Mouse (Mus musculus): Measurements from ENCODE around the gene Znrf2.

The Znrf2 gene

GRCm38 (mm10) chr6:54925736-54926440 is 109.2 kb downstream of the Znrf2 start:
- DNase-seq, result no peak

DNA sequence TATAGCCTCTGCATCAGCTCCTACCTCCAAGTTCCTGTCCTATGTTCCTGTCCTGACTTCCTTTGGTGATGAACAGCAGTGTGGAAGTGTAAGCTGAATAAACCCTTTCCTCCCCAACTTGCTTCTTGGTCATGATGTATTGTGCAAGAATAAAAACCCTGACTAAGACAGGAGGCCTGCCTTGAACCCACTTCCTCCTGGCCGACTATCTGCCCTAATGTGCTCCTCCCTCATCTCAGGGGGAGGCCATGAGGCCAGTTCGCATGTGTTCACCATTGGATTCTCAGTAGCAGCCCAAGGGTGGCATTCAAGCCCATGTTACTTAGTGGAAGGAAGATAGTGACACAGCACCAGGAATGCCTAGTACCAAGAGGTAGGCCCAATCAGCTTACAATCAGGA is 110.2 kb downstream of the Znrf2 start:
- DNase-seq, result no peak

- no peak for DNase-seq
These were observed 111.2 kb downstream of the Znrf2 start for GRCm38 (mm10) chr6:54927946-54928345.

GRCm38 (mm10) chr6:54931641-54932040 is 114.9 kb downstream of the Znrf2 start:
- no peak for DNase-seq

DNA sequence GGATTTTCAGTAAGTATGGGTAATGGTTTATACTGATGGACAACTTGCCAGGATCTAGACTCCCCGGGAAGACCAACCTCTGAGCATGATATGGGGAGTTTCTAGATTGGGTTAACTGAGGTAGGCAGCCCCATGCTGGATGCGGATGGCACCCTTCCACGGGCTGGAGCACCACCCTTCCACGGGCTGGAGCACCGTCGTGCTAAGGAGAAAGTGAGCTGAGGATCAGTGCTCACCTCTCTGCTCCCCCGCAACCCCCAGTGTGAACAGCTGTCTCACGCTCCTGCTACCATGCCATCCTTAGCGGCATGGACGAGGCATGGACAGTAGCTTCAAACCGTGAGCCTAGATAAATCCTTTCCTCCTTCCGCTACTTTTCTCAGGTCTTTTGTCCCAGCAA is 115.8 kb downstream of the Znrf2 start:
- DNase-seq, result no peak

DNA sequence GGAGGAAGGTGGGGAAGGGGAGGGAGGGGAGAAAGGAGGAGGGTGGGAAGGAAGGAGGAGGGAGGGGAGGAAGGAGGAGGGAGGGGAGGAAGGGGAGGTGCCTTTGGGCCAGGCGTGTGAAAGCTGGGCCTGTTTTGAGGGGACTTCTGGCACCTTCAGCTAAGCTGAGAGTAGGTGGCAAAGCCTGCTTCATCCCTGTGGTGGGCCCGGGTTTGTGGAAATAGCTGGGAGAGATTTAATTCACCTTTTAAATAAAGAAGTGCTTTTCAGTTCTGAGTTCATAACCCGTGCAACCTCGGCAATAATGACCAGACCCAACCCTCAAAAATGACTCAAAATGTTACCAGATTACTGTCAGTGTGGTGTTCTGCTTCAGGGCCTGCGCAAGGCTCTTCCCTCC is 116.5 kb downstream of the Znrf2 start:
- DNase-seq, result no peak

DNA sequence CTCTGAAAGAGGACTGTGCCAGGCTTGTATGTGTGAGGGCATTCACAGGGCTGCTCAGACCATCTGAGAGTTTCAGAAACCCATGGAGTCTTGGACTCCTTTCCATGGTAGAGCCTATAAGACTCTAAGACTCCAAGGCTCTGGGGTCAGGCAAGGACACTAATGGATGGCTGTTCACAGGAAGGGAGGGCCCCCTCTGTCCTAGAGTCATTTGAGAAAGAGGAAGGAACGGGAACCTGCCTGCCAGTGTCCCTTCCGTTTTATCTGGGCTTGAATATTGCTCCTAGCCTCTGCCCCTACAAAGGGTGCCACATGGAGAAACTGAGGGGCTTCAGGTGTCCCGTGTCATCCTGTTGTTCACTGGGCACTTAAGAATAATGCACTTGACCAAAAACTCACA is 117.2 kb downstream of the Znrf2 start:
- peak; percentile 28 for DNase-seq

DNA sequence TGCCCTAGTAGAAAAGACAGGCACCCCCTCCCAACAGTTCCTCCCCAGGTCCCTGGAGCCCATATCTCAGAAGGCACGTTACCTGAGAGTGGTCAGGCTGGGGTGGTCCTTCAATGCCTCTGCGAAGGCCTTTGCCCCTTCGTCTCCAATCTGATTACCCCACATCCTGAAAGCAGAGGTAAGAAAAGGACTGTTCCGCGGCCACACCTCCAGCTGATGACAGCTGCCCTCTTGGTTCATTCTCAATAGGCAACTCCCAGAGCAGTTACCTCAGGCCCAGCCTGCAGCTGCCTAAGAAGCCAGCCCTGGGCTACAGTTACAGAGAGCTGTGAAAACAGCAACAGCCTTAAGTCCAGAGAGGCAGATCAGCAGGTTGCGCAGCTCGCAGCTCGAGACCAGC is 117.6 kb downstream of the Znrf2 start:
- DNase-seq, result no peak

DNA sequence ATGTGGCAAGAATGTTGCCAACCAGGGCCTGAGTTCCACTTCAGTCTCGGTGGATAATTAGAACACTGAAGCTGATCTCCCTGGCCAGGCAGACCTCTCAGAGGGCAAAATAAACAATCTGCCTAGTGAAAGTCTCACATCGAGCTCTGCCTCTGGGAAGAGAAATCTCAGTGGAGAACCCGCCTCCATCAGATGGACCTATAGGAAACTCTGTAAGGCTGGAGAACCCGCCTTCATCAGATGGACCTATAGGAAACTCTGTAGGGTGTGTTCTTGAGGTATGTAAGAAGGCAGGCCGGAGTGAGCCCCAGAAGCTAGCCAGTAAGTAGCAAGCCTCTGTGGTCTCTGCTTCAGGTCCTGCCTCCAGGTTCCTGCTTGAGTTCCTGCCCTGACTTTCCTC is 118.2 kb downstream of the Znrf2 start:
- DNase-seq, result no peak

- DNase-seq, result no peak
These were observed 119.8 kb downstream of the Znrf2 start for GRCm38 (mm10) chr6:54936496-54936895.

DNA sequence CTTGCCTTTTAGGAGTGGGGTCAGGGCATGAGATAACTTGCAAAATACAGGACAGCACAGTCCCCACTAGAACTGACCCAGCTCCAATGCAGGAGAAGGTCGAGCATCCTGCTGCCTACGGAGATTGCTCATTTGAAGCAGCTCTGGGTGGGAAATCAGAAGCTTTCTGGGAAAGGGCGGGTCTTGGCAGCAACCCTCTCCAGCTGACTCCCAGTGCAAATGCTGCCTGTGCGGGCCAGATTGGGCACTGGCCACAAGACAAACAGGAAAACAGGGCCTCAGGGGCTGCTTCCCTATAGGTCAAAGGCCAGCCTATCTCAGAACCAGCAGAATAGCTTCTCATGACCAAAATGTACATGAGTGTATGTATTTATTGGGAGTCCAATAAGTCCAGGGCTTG is 122.9 kb downstream of the Znrf2 start:
- peak; percentile 55 for DNase-seq

DNA sequence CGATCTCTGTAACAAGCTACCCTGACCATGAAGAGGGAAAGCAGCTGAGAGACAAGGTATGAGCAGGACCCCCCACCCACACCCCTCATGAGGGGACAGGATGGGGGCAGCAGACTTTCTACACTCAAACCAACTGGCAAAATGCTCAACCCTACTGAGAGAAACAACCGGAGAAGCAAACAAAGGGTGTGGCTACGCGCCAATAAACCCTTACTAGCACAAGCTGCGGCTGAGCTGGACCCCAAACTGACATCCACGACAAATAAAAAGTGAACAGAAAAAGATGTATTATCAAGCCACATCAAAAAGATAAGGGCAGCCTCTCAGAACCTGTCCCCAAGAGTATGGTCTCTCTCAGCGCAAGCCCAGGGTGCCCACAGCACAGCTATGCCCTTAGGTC is 123.4 kb downstream of the Znrf2 start:
- DNase-seq, result peak; percentile 44

- no peak for DNase-seq
These were observed 124.4 kb downstream of the Znrf2 start for GRCm38 (mm10) chr6:54941149-54941548.
